Mouse (Mus musculus): Measurements from ENCODE around the gene Rap2c. TPM values are rescaled to one million over a fixed set of nuclear protein-coding genes. Genes with fewer than 3 reads are reported as not detected.

Gene Rap2c
- total RNA-seq, 2 experiments from 2014 or later: 47.7 to 55.4 TPM

DNA sequence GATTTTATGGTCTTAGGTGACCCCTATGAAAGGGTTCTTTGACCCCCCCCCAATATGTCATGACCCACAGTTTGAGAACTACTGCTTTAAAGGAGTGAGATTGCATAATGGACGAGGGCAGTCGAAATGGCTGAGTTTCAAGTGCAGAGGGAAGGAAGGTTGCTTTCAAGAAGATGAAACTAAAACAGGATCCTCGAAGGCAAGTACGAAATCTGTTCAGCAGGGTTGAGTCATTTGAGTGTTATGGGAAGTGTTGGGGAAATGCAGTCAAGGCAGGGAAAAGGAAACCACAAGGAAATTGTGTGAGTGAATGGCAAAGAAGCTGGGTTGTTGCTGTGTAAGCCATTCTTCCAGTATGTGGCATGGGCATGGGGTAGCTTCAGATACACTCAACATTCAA lies 45.7 kb downstream of the Rap2c start:
- no peak for DNase-seq (ENCODE audit: low spot score in 2 of 2)

DNA sequence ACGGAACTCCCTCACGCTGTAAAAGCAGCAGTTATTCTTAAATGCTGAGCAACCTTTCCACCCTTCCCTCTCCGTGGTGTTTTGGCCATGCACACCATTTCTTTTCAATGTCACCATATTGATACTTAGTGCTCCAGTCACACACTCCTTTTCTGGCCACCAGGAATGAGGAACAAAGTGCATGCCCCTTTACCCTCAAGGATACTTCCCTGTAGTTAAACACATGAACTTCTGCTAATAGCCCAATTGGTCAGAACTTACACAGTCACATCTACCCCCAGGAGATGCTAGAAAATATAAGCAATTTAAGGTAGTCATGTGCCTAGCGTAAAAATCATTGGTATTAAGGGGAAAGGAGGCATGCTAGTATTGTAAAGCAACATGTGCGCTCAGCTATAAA lies 47.9 kb downstream of the Rap2c start:
- DNase-seq (ENCODE audit: low spot score in 2 of 2): no peak

DNA sequence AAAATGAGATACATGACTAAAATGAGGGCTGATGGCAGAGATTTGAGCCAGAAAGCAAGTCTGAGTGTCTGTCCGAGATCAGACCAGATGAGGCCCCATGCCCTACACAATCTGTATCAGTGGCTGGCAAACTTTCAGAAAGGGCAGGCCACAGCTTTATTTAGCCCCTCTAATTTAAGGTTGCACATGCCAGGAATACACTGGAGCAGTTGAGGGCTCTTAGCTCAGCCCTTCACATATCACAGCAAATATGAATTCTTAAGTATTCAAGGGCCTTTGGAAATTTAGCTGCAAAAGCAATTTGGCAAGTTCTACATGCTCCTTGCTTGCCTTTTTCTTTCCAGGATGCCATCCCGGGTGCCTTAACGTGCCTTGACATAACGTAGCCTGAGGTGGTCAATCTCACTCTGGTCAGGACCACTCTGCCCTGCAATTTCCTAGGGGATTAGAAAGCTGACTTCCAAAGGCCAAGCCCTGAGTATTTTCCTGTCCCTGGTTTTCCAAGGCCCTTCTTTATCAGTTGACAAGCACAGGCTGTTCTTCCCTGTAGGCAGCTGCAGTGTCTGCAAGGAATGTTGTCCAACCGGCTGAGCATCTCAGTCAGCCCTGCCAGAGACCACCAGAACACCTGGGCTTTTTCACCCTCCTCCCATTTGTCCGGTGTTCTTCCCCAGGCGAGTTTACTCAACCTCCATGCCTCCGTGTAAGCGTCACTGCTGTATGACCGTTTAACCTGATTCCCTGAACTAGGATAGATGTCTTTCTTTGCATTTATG lies 49.5 kb downstream of the Rap2c start:
- DNase-seq (ENCODE audit: low spot score in 2 of 2): no peak

DNA sequence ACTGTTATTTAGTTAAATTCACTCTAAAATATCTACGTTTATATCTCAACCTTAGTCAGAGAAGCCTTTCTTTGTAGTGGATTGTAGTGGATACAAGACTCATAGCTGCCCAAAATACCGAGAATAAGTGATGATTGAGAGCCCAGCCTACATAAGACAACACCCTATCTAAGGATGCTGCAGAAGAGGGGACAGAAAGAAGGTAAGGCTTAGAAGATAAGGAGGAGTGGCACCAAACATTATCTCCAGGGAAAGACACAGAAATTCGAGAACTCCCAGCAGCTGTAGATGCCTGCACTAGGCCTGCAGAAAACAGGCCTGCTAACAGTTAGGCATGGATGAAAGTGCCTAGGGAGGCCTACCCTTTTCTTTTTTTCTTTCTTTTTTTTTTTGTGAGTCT lies 52.7 kb downstream of the Rap2c start:
- DNase-seq (ENCODE audit: low spot score in 2 of 2): no peak

DNA sequence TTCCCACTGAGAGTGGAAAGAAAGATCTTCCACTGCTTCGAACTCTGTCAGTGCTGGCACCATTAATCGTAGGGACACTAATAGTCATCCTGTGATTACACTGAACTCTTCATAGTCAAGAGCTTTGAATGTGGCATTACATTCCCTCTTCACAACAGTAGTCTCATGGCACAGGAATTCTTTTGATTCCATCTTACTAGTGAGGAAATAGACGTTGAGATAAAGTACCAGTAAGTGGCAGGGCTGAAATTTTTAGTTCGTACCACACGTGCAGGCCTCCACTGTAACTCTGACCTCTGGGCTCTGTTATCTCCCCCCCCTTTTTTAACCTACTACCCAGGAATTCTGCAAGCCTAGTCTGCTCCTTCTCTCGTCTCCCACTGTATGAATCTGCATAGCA lies 54.9 kb downstream of the Rap2c start:
- DNase-seq (ENCODE audit: low spot score in 2 of 2): no peak

Other genes starting within 250 kb of the Rap2c start
- 10 to 100 TPM; 12.1 to 12.7 TPM for gene Stk26, start 177.0 kb downstream of the Rap2c start, total RNA-seq (2021)
- 1 to 10 TPM in 1 of 2 experiments, under 1 TPM in 1; 0.91 to 1.6 TPM for gene Frmd7, start 75.3 kb downstream of the Rap2c start, total RNA-seq (2021)
- 1 to 10 TPM; 9.0 to 9.9 TPM for gene Mbnl3, start 188.5 kb upstream of the Rap2c start, total RNA-seq (2021)

Measured in gastrocnemius, postnatal 4 days (tissue).